Mouse (Mus musculus): Measurements from ENCODE around the gene Orm2. TPM values are rescaled to one million over a fixed set of nuclear protein-coding genes. Genes with fewer than 3 reads are reported as not detected.

Gene Orm2
- polyA plus RNA-seq, 1 experiment from 2014 or later: not detected

DNA sequence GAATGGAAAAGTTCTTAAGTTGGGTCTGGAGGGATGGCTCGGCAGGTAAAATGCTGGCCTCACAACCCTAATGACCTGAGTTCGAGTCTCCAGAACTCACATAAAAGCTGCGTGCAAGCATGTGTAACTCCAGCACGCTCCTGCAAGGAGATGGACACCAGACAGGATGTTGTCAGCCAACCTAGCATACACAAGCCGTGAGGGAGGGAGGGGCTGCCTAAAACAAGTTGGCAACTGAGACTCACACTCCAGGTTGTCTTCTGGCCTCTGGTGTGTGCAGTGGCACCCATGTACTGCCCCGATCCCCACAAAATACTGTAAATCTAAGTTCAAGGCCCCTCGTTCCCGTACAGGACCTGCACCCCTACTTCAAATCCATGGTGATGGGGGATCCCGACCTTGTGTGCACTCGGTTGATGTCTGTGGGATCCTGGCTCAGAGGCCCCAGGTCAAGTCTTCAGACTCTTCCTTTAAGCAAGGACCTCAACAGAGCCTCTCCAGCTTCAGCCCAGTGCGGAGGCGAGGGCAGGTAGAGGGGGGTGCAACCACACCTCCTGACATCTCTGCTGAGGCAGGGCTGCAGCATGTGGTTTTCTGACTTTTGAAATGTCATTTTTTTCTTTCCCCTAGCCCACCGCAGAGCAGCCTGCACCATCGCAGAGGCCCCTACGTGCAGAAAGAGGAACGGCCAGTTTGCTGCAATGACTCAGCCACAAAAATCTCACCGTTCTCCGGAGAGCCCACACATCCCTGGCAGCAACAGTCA lies 38.5 kb downstream of the Orm2 start:
- H3K4me1 ChIP-seq: peaks cover 72% of the 10 kb centered on the region
- 77% methylated on average over 18 of the region's 18 CpGs for whole genome bisulfite sequencing
- H3K9me3 ChIP-seq: no peaks in the 10 kb centered on the region
- peak overlapping the region; percentile 86; the same call in 1 of the 2 replicates for H3K27ac ChIP-seq
- H3K4me2 ChIP-seq: 0 out of 2 replicates have a peak overlapping the region, but pooled peaks have one; percentile 60
- no peak overlapping the region for H3K9ac ChIP-seq
- peaks cover 6% of the 10 kb centered on the region; the same call in 1 of the 2 replicates for H3K36me3 ChIP-seq
- no peak for ATAC-seq (ENCODE audit: borderline replicate concordance, extremely low read depth, low FRiP score, low TSS enrichment)
- no peak overlapping the region for H3K4me3 ChIP-seq
- H3K27me3 ChIP-seq: no peaks in the 10 kb centered on the region

DNA sequence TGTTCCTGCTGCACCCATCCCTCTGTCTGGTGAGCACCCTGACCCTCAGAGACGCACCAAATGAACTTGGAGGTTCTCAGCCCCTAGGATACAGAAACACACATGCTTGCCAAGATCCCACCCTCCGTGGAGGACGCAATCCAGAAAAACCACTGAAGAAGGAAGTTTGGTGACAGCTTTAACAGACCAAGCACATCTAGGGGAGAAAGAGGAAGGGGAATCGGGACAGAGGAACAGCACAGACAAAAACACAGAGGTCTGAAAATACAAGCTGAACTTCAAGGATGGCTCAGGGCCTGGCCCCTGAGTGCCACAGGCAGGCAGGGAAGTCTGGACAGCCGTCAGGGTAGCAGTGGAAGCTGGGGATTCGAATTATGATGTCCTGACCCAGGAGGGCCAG lies 39.4 kb downstream of the Orm2 start:
- Histone ChIP-seq H3K27me3 (no peaks in the 10 kb centered on the region), H3K4me3 (0 out of 2 replicates have a peak overlapping the region, but pooled peaks have one; percentile 43), H3K9me3 (no peaks in the 10 kb centered on the region), H3K4me2 (peak overlapping the region; percentile 60), H3K27ac (peak overlapping the region; percentile 98), H3K4me1 (peaks cover 77% of the 10 kb centered on the region), H3K36me3 (0 out of 2 replicates have a peak, but pooled peaks cover 3% of the 10 kb centered on the region), H3K9ac (no peak overlapping the region)
- ATAC-seq (ENCODE audit: borderline replicate concordance, extremely low read depth, low FRiP score, low TSS enrichment): no peak
- WGBS: 55% methylated on average over 6 of the region's 6 CpGs

DNA sequence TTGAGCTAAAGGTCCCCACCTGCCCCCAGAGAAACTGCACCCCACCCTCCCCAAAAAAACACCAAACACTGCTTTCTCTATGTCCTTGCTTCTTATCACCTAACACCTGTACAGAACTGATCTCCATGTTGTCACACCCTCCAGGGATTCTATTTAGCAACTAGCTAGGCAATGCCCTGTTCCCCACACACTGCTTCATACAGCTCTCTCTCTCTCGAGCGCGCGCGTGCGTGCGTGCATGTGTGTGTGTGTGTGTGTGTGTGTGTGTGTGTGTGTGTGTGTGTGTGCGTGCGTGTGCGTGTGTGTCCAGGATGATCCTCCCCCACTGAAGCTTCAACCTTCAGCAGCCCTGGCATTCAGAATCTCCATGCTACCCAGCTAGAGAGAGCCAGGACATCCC lies 39.8 kb downstream of the Orm2 start:
- peak overlapping the region; percentile 43 for H3K4me3 ChIP-seq
- WGBS: 53% methylated on average over 10 of the region's 10 CpGs
- no peaks in the 10 kb centered on the region for H3K9me3 ChIP-seq
- 0 out of 2 replicates have a peak, but pooled peaks cover 3% of the 10 kb centered on the region for H3K36me3 ChIP-seq
- no peaks in the 10 kb centered on the region for H3K27me3 ChIP-seq
- peak overlapping the region; percentile 60 for H3K4me2 ChIP-seq
- H3K4me1 ChIP-seq: peaks cover 77% of the 10 kb centered on the region
- H3K27ac ChIP-seq: peak overlapping the region; percentile 98
- H3K9ac ChIP-seq: no peak overlapping the region; the same call in 1 of the 2 replicates
- no peak for ATAC-seq (ENCODE audit: borderline replicate concordance, extremely low read depth, low FRiP score, low TSS enrichment)

DNA sequence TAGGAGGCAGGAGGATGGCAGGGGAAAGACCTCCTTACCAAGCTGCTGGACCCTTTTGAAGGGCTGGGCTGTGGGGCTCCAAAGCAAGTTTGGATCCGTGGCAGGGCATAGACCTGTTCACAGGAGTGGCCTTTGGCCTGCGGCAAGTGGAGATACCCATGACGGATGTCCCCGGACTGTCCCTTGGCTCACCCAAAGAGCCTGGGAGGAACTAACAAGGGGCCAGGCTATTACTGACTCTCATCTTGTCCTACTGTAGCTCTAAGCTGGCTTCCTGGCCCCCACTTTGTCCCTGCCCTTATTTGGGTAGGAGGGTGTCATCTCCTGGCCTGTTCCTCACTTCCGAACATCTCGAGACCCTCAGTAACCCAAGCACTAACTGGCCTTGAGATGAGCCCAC lies 40.3 kb downstream of the Orm2 start:
- peak; percentile 6 for ATAC-seq (ENCODE audit: borderline replicate concordance, extremely low read depth, low FRiP score, low TSS enrichment)
- peak overlapping the region; percentile 43 for H3K4me3 ChIP-seq
- WGBS: 11% methylated on average over 6 of the region's 6 CpGs
- no peaks in the 10 kb centered on the region for H3K9me3 ChIP-seq
- peak overlapping the region; percentile 60 for H3K4me2 ChIP-seq
- no peaks in the 10 kb centered on the region for H3K27me3 ChIP-seq
- no peaks in the 10 kb centered on the region for H3K36me3 ChIP-seq
- peak overlapping the region; percentile 49 for H3K9ac ChIP-seq
- H3K27ac ChIP-seq: peak overlapping the region; percentile 98
- peaks cover 77% of the 10 kb centered on the region for H3K4me1 ChIP-seq

DNA sequence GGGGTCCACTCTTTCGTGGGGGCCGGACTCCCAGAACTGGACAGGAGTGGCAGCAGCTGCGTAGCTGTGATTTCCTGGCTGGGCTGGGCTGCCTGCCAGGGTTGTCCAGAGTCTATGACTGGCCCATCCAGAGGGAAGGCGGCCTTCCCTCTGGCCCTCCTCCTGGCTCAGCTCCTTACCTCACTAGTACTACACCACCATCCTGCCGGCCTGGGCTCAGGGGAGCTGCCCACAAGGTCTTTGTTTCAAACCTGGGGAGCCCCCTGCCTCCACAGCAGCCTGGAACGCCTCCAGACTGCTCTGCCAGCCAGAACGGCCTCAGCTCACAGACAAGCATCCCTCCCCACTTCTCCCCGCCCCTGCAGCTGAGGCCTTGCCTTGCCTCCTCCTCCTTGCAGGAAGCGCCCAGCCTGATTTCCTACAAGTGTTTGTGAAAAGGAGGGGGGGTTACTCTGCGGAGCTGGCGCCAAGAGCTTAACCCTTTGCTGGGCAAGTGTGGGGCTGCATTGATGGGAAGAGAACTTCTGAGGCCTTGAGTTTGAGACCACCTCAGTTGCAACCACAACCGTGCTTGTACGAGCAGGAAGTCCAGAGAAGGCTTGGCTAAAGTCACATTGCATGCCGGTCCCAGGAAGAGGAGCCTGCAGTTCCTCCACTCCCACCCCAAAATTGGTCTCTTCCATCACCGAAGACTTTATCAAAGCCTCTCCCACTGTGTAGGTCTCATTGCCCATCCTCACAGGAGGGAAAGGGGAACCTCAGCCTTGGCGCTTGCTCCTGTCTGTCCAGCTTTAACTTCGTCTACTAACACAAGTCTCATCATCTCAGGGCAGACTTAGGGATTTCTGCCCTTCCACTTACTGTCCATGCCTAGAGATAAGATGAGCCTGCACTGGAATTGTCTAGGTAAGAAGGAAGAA lies 41.1 kb downstream of the Orm2 start, which contains the start of gene Akna:
Gene Akna, minus strand, starts transcription at position 315 of the 920 bp plus-strand sequence.
- Histone ChIP-seq H3K4me2 (peak within 1 kb of the TSS; percentile 60), H3K27ac (peak within 1 kb of the TSS; percentile 98), H3K9me3 (no peaks in the 10 kb centered on the region), H3K27me3 (no peaks in the 10 kb centered on the region), H3K9ac (peak within 1 kb of the TSS; percentile 49), H3K36me3 (no peaks in the 10 kb centered on the region), H3K4me1 (peaks cover 80% of the 10 kb centered on the region), H3K4me3 (peak within 1 kb of the TSS; percentile 43)
- under 1% methylated on average over 17 of the region's 17 CpGs for WGBS
- ATAC-seq (ENCODE audit: borderline replicate concordance, extremely low read depth, low FRiP score, low TSS enrichment): peak; percentile 91

DNA sequence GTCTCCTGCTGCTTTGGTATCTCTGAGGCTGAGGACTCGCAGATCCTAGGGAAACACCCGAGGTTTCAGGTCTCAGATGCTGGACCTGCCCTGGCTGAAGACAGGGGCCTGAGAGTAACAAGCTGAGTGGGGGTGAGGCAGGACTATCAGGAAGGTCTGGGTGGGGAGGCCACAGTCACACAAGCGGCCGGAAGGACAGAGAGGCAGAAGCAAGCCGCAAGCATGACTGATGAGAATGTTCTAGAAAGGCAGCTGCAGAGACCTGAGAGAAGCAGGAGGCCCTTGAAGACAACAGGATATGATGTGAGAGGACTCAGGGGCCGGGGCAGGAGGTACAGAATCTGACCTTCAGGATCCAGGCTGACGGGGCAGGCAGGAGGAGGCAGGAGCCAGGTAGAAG lies 42.0 kb downstream of the Orm2 start:
- H3K4me3 ChIP-seq: no peak overlapping the region
- peak overlapping the region; percentile 98 for H3K27ac ChIP-seq
- WGBS: 24% methylated on average over 7 of the region's 7 CpGs
- H3K4me2 ChIP-seq: no peak overlapping the region; the same call in 1 of the 2 replicates
- H3K36me3 ChIP-seq: no peaks in the 10 kb centered on the region
- H3K4me1 ChIP-seq: peaks cover 80% of the 10 kb centered on the region
- no peaks in the 10 kb centered on the region for H3K27me3 ChIP-seq
- no peak overlapping the region for H3K9ac ChIP-seq
- no peak for ATAC-seq (ENCODE audit: borderline replicate concordance, extremely low read depth, low FRiP score, low TSS enrichment)
- no peaks in the 10 kb centered on the region for H3K9me3 ChIP-seq

DNA sequence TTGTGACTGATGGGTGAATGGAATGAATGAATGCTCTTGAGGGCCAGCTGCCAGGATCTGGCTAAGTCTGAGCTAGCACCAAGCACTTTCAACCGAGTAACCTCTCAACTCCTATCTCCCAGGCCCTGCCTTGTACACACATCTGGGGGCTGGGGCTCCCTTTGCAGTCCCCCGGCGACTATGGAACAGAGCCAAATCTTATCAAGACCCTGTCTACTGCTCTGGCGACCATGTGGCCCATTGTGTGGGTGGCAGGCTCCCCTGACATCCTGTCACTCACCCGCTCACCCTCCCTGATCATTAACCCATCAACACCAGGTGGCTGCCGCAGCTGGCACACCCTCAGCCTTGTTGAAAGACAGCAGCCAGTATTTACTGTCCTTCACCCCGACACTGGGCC lies 42.8 kb downstream of the Orm2 start:
- 6% methylated on average over 7 of the region's 7 CpGs for WGBS

DNA sequence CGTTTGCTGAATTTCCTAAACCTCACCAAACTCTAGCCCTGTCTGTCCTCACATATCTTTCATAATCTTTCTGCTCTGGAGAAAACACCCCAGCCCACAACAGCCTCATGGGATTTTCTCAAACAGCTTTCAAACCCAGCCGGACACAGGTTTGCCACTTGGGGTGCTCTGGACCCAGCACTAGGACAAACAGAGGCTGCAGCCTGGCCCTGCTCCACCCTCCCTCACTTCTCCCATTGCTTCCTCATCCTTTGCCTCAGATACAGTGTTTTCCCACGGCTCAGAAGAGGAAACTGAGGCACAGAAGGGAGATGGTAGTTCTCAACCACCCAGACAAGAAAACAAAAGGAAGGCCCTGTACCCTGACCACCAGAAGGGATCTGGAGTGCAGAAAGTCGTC lies 43.4 kb downstream of the Orm2 start:
- peaks cover 69% of the 10 kb centered on the region for H3K4me1 ChIP-seq
- no peaks in the 10 kb centered on the region for H3K36me3 ChIP-seq
- no peak overlapping the region for H3K4me3 ChIP-seq
- no peaks in the 10 kb centered on the region for H3K27me3 ChIP-seq
- 43% methylated on average over 4 of the region's 4 CpGs for WGBS
- no peak for ATAC-seq (ENCODE audit: borderline replicate concordance, extremely low read depth, low FRiP score, low TSS enrichment)
- H3K9me3 ChIP-seq: no peaks in the 10 kb centered on the region
- peak overlapping the region; percentile 98 for H3K27ac ChIP-seq
- H3K4me2 ChIP-seq: no peak overlapping the region
- no peak overlapping the region for H3K9ac ChIP-seq

More for the DNA sequence above, 42.8 kb downstream of the Orm2 start:
- Histone ChIP-seq H3K9ac (peak overlapping the region; percentile 2; the same call in 1 of the 2 replicates), H3K27me3 (no peaks in the 10 kb centered on the region), H3K4me2 (no peak overlapping the region; the same call in 1 of the 2 replicates), H3K4me1 (peaks cover 76% of the 10 kb centered on the region), H3K36me3 (no peaks in the 10 kb centered on the region), H3K4me3 (no peak overlapping the region), H3K9me3 (no peaks in the 10 kb centered on the region), H3K27ac (peak overlapping the region; percentile 98)
- no peak for ATAC-seq (ENCODE audit: borderline replicate concordance, extremely low read depth, low FRiP score, low TSS enrichment)

DNA sequence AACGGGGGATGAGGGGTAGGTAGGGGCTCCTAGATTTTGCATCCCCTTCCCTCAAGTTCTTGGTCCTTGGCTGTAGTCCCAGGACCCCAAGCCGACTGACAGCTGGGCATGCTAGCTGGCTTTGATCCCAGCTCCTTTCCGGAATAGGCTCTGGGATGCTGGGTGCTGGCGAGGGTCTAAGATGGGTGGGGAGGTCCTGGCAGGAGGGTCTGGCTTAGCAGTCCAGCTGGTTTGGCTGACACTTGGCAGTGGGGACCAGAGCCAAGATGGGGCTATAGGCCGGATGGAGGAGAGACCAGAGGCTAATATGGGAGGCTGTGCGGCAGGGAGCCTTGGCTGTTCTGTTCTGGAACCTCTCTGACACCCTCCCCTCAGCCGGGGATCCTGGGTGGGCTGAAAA lies 46.0 kb downstream of the Orm2 start:
- peak; percentile 21 for ATAC-seq (ENCODE audit: borderline replicate concordance, extremely low read depth, low FRiP score, low TSS enrichment)
- Histone ChIP-seq H3K36me3 (no peaks in the 10 kb centered on the region), H3K4me2 (peak overlapping the region; percentile 99), H3K9ac (no peak overlapping the region), H3K4me3 (no peak overlapping the region), H3K27ac (peak overlapping the region; percentile 82), H3K4me1 (peaks cover 47% of the 10 kb centered on the region), H3K27me3 (peaks cover 4% of the 10 kb centered on the region; the same call in 1 of the 2 replicates), H3K9me3 (no peaks in the 10 kb centered on the region)
- 26% methylated on average over 7 of the region's 7 CpGs for WGBS

DNA sequence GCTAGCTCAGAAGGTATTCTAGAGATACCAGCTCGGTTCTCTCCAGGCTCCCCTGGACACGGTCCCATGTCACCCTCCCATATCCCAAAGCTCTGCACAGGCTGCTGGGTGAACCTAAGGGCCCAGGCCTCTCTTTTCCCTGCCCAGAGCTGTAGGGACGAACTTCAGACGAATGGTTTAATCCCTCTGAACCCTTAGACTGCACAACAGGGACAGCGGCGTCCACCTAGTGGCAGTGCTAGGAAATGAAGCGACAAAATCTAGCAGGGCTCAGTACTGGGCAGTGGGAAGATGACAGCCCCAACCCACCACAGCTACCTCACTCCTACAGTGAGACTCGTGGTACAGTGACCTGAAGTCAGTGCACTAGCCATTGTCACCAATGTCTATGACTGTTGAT lies 46.4 kb downstream of the Orm2 start:
- ATAC-seq (ENCODE audit: borderline replicate concordance, extremely low read depth, low FRiP score, low TSS enrichment): peak; percentile 32
- WGBS: 5% methylated on average over 8 of the region's 8 CpGs
- H3K27ac ChIP-seq: peak overlapping the region; percentile 82

DNA sequence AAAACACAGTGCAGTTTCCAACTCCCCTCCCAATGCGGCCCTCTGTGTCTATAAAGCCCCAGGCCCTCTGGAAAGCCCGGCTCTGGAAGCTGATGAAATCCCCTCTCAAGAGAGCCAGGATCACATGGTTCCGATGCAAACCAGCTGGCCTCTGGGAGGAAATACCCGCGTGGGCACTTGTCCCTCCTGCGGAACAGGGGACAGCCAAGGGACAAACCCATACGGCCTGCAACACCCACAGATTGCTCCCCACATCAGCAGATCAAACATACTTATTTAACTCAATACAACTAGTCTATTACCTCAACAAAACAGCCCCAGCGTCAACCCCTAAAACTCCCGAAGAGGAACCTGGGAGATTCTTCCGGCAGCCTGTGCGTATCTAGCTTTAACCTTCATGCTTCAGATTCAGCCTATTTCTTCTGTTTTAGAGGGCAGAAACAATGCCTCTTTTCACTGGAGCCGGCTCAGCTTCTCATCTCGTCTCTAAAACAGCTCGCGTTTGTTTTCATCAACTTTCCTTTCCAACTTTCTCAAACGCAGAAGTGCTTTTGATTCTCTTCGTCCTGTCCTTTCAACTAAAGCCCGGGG lies 47.2 kb downstream of the Orm2 start:
- Histone ChIP-seq H3K27ac (peak overlapping the region; percentile 82), H3K4me2 (peak overlapping the region; percentile 99), H3K9ac (peak overlapping the region; percentile 21), H3K4me1 (peaks cover 36% of the 10 kb centered on the region), H3K9me3 (no peaks in the 10 kb centered on the region), H3K36me3 (no peaks in the 10 kb centered on the region), H3K4me3 (peak overlapping the region; percentile 64), H3K27me3 (peaks cover 4% of the 10 kb centered on the region; the same call in 1 of the 2 replicates)
- no peak for ATAC-seq (ENCODE audit: borderline replicate concordance, extremely low read depth, low FRiP score, low TSS enrichment)
- 1% methylated on average over 18 of the region's 18 CpGs for WGBS

More for the DNA sequence above, 46.4 kb downstream of the Orm2 start:
- Histone ChIP-seq H3K27me3 (peaks cover 4% of the 10 kb centered on the region; the same call in 1 of the 2 replicates), H3K9ac (no peak overlapping the region), H3K36me3 (no peaks in the 10 kb centered on the region), H3K9me3 (no peaks in the 10 kb centered on the region), H3K4me1 (peaks cover 44% of the 10 kb centered on the region), H3K4me2 (peak overlapping the region; percentile 99), H3K4me3 (no peak overlapping the region)

Measured in lung, embryonic 15.5 days (tissue).